Comparison of ENCODE assay signal across 8 mouse cellular contexts in genomic region chr4:133751521-133752448, GRCm38 (mm10). TPM values are rescaled to one million over a fixed set of nuclear protein-coding genes. Genes with fewer than 3 reads are reported as not detected.
DNase-seq lines count a peak whose midpoint lies in the region; ATAC-seq and TF ChIP-seq lines count a peak whose summit lies in the region.

No protein-coding gene starts in this region.

- peaks cover 4% of the 10 kb centered on the region for H3K36me3 ChIP-seq in intestine, embryonic 16.5 days (ENCODE audit: control insufficient read depth, insufficient read depth, low read length)
- peaks cover 16% of the 10 kb centered on the region for H3K36me3 ChIP-seq in limb, embryonic 13.5 days
- no peaks in the 10 kb centered on the region for H3K36me3 ChIP-seq in midbrain, embryonic 16.5 days (ENCODE audit: control insufficient read depth, insufficient read depth, low read length)
- no peaks in the 10 kb centered on the region for H3K36me3 ChIP-seq in stomach, postnatal 0 days (ENCODE audit: control insufficient read depth, insufficient read depth, low read length)

- peak overlapping the region; percentile 77 for H3K4me3 ChIP-seq in intestine, embryonic 16.5 days (ENCODE audit: low read length)
- peak overlapping the region; percentile 100 for H3K4me3 ChIP-seq in limb, embryonic 13.5 days
- H3K4me3 ChIP-seq in midbrain, embryonic 16.5 days (ENCODE audit: low read depth, low read length): peak overlapping the region; percentile 100
- H3K4me3 ChIP-seq in stomach, postnatal 0 days (ENCODE audit: low read depth, low read length): peak overlapping the region; percentile 100

- peaks cover 48% of the 10 kb centered on the region for H3K4me1 ChIP-seq in intestine, embryonic 16.5 days (ENCODE audit: control insufficient read depth, insufficient read depth, low read length)
- peaks cover 51% of the 10 kb centered on the region for H3K4me1 ChIP-seq in limb, embryonic 13.5 days
- peaks cover 50% of the 10 kb centered on the region for H3K4me1 ChIP-seq in midbrain, embryonic 16.5 days (ENCODE audit: control insufficient read depth, insufficient read depth, low read length)
- peaks cover 15% of the 10 kb centered on the region for H3K4me1 ChIP-seq in stomach, postnatal 0 days (replicated peaks; ENCODE audit: control insufficient read depth, insufficient read depth)

- peak; percentile 66 for DNase-seq in 3134 (ENCODE audit: extremely low read depth, insufficient read length, low spot score)
- DNase-seq in T-cell, adult 2 months (ENCODE audit: low spot score): peak; percentile 51
- DNase-seq in gonadal fat pad, adult 2 months (ENCODE audit: low read depth): peak; percentile 69
- DNase-seq in stomach, postnatal 0 days (ENCODE audit: low spot score): peak; percentile 49

- no peaks in the 10 kb centered on the region for H3K27me3 ChIP-seq in intestine, embryonic 16.5 days (replicated peaks; ENCODE audit: control insufficient read depth, insufficient read depth, low read length)
- no peaks in the 10 kb centered on the region for H3K27me3 ChIP-seq in limb, embryonic 13.5 days
- no peaks in the 10 kb centered on the region for H3K27me3 ChIP-seq in midbrain, embryonic 16.5 days (ENCODE audit: control insufficient read depth, insufficient read depth, low read depth, low read length)
- H3K27me3 ChIP-seq in stomach, postnatal 0 days (ENCODE audit: control insufficient read depth, insufficient read depth, low read length): no peaks in the 10 kb centered on the region

- peak overlapping the region; percentile 89 for H3K4me2 ChIP-seq in intestine, embryonic 16.5 days (ENCODE audit: low read depth, low read length)
- H3K4me2 ChIP-seq in limb, embryonic 13.5 days (replicated peaks): peak overlapping the region; percentile 92
- H3K4me2 ChIP-seq in midbrain, embryonic 16.5 days (ENCODE audit: low read length): peak overlapping the region; percentile 65
- H3K4me2 ChIP-seq in stomach, postnatal 0 days (replicated peaks; ENCODE audit: low read depth): peak overlapping the region; percentile 97

- no peak for TF ChIP-seq EP300 in stomach, postnatal 0 days (optimal IDR thresholded peaks at IDR 0.05)

- TF ChIP-seq CTCF in stomach, postnatal 0 days (IDR thresholded peaks at IDR 0.05; ENCODE audit: low read depth): no peak

- no peaks in the 10 kb centered on the region for H3K9me3 ChIP-seq in intestine, embryonic 16.5 days (ENCODE audit: control insufficient read depth, low read length)
- no peaks in the 10 kb centered on the region for H3K9me3 ChIP-seq in limb, embryonic 13.5 days
- no peaks in the 10 kb centered on the region for H3K9me3 ChIP-seq in midbrain, embryonic 16.5 days (replicated peaks; ENCODE audit: control insufficient read depth, low read length, poor library complexity, severe bottlenecking)
- no peaks in the 10 kb centered on the region for H3K9me3 ChIP-seq in stomach, postnatal 0 days (ENCODE audit: control insufficient read depth, low read length)

- H3K27ac ChIP-seq in intestine, embryonic 16.5 days (ENCODE audit: low read length): peak overlapping the region; percentile 100
- H3K27ac ChIP-seq in limb, embryonic 13.5 days: peak overlapping the region; percentile 100
- peak overlapping the region; percentile 100 for H3K27ac ChIP-seq in midbrain, embryonic 16.5 days (ENCODE audit: low read length)
- peak overlapping the region; percentile 100 for H3K27ac ChIP-seq in stomach, postnatal 0 days (replicated peaks)

- WGBS in intestine, embryonic 16.5 days: under 1% methylated on average over 25 of the region's 31 CpGs
- under 1% methylated on average over 26 of the region's 31 CpGs for WGBS in limb, embryonic 13.5 days
- WGBS in midbrain, embryonic 16.5 days: under 1% methylated on average over 26 of the region's 31 CpGs
- 2% methylated on average over 29 of the region's 31 CpGs for WGBS in stomach, postnatal 0 days

- H3K9ac ChIP-seq in intestine, embryonic 16.5 days (ENCODE audit: low read depth, low read length): peak overlapping the region; percentile 98
- peak overlapping the region; percentile 100 for H3K9ac ChIP-seq in limb, embryonic 13.5 days
- peak overlapping the region; percentile 100 for H3K9ac ChIP-seq in midbrain, embryonic 16.5 days (ENCODE audit: low read depth, low read length)
- peak overlapping the region; percentile 100 for H3K9ac ChIP-seq in stomach, postnatal 0 days (ENCODE audit: low read length)

- peak; percentile 55 for ATAC-seq in common myeloid progenitor, adult 5-6 weeks (replicated peaks; ENCODE audit: low read depth, poor library complexity, severe bottlenecking)
- peak; percentile 40 for ATAC-seq in intestine, embryonic 16.5 days
- ATAC-seq in limb, embryonic 13.5 days (ENCODE audit: low FRiP score, low read depth): no peak
- no peak for ATAC-seq in midbrain, embryonic 16.5 days
- ATAC-seq in stomach, postnatal 0 days (ENCODE audit: low FRiP score, low TSS enrichment): peak; percentile 36

RNA-seq across cellular contexts. Expression of gene Arid1a, which starts 4.8 kb away (rescaled TPM):
- 41.5 and 67.0 TPM in 2 replicates for total RNA-seq in common myeloid progenitor, adult 5-6 weeks (2017)
- polyA plus RNA-seq in gonadal fat pad, adult 2 months (2012; rRNA removed): 29.7 and 49.4 TPM in 2 replicates
- polyA plus RNA-seq in intestine, embryonic 16.5 days (2015; fragmentation: Nextera tagmentation; extraction: Ambion mirVana): 17.8 and 18.5 TPM in 2 replicates
- 34.0 and 35.8 TPM in 2 replicates for polyA plus RNA-seq in limb, embryonic 13.5 days (2015; fragmentation: Nextera tagmentation; extraction: Ambion mirVana)
- 28.7 and 36.1 TPM in 2 replicates for polyA plus RNA-seq in midbrain, embryonic 16.5 days (2015; fragmentation: Nextera tagmentation; extraction: Ambion mirVana)
- 8.7 and 9.7 TPM in 2 replicates for polyA plus RNA-seq in stomach, postnatal 0 days (2015; fragmentation: Nextera tagmentation; extraction: Ambion mirVana)

Comparison
In these comparisons a context has a peak if more than half of its experiments do, and no peak if none do; other contexts are left out.
1. ATAC-seq: peak in common myeloid progenitor, adult 5-6 weeks (single experiment), intestine, embryonic 16.5 days (single experiment) and stomach, postnatal 0 days (single experiment); none in limb, embryonic 13.5 days (single experiment) and midbrain, embryonic 16.5 days (single experiment).
2. Peak in every context shown above with its lines, with median percentiles within 50 percentile points of each other: DNase-seq, H3K27ac ChIP-seq, H3K4me2 ChIP-seq, H3K4me3 ChIP-seq and H3K9ac ChIP-seq.